In the genomic region with DNA sequence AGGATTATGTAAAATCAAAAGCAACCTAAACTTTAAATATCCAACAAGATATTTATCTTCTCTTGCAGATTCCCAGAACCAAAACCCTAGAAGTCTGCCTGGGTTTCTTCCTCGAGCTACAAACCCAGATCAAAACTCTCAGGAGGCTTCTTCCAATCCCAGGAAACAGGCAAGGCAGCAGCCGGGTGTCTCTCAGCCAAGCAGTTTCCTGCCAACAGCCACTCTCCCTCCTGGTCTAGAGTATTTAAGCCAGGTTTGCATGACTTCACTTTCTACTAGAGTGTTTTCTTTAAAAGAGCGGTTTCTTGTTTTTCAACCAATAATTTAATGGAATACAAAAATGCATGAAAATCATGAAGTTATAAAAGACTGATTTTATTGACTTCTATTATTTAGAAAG, we compare ENCODE assay signal across 22 mouse cellular contexts. TPM values are rescaled to one million over a fixed set of nuclear protein-coding genes. Genes with fewer than 3 reads are reported as not detected.
"Had no signal": no experiment of that assay in that cellular context is flagged by ENCODE, and none has a peak within 500 bp of the region (broad histone marks: within the 10 kb centered on the region; RNA-seq: fewer than 3 reads in every experiment).

No protein-coding gene starts in this region.

- ATAC-seq: lung, postnatal 0 days had no signal

- H3K36me3 ChIP-seq: limb, embryonic 10.5 days; liver, embryonic 15.5 days; neural tube, embryonic 12.5 days; stomach, embryonic 15.5 days had no signal

- H3K27me3 ChIP-seq: liver, embryonic 15.5 days; neural tube, embryonic 12.5 days; stomach, embryonic 15.5 days had no signal

- H3K4me1 ChIP-seq: limb, embryonic 10.5 days; liver, embryonic 15.5 days; neural tube, embryonic 12.5 days; stomach, embryonic 15.5 days had no signal

- H3K27ac ChIP-seq: kidney, postnatal 0 days; layer of hippocampus, adult 2 months; limb, embryonic 10.5 days; liver, embryonic 15.5 days; neural tube, embryonic 12.5 days; stomach, embryonic 15.5 days had no signal

- DNase-seq: kidney, adult 9 months; kidney, postnatal 4 days; lung, adult 2 months; lung, postnatal 36 days; midbrain, embryonic 14.5 days; thymus, adult 2 months; thymus, postnatal 25 days had no signal

- H3K4me2 ChIP-seq: liver, embryonic 11.5 days; liver, embryonic 15.5 days; neural tube, embryonic 12.5 days; stomach, embryonic 15.5 days had no signal

- H3K9ac ChIP-seq: liver, embryonic 15.5 days; neural tube, embryonic 12.5 days; stomach, embryonic 15.5 days had no signal

- H3K9me3 ChIP-seq: limb, embryonic 10.5 days; liver, embryonic 15.5 days; neural tube, embryonic 12.5 days; stomach, embryonic 15.5 days had no signal

- H3K4me3 ChIP-seq: layer of hippocampus, adult 2 months; limb, embryonic 10.5 days; liver, embryonic 15.5 days; neural tube, embryonic 12.5 days; stomach, embryonic 15.5 days had no signal

RNA-seq across cellular contexts. Expression of gene Plscr5, which starts 5.7 kb away (rescaled TPM):
- total RNA-seq: layer of hippocampus, adult 2 months; megakaryocyte progenitor cell, adult 5-6 weeks; monocyte, adult 5-6 weeks; neutrophil, adult 5-6 weeks had no signal
- polyA plus RNA-seq: kidney, postnatal 0 days; limb, embryonic 10.5 days; limb, embryonic 14.5 days; liver, embryonic 11.5 days; liver, embryonic 15.5 days; lung, adult 2 months; lung, postnatal 0 days; spleen, adult 2 months; stomach, embryonic 15.5 days; testis, adult 2 months; urinary bladder, adult 2 months had no signal
